Mouse (Mus musculus) spleen, adult 2 months (tissue): ENCODE measurements around the gene Il10rb.

Source experiments
- CTCF ChIP-seq: fragments of 200-500 bp; IDR thresholded peaks from 2 replicates; pipeline ENCODE4 v1.5.1; 2011; ENCODE audit warnings: mild to moderate bottlenecking, inconsistent platforms; ENCODE audit not compliant: insufficient read depth, insufficient read length, insufficient replicate concordance; ENCODE audit errors: extremely low read depth
- POLR2A ChIP-seq: fragments of 200-500 bp; IDR thresholded peaks from 2 replicates; pipeline ENCODE4 v1.6.1; 2011; ENCODE audit warnings: low read depth, low read length, inconsistent platforms

GRCm38 (mm10) chr16:91381606-91382005 is 24.4 kb upstream of the Il10rb start:
- TF ChIP-seq CTCF = no peak
- no peak for TF ChIP-seq POLR2A
